Mouse (Mus musculus) midbrain, embryonic 12.5 days (tissue): ENCODE data around the gene Slk. TPM values are rescaled to one million over a fixed set of nuclear protein-coding genes. Genes with fewer than 3 reads are reported as not detected.

ENCODE experiments used
- ATAC-seq: fragments of 200-750 bp; cut with Nextera tagmentation; 2 replicates; pipeline ENCODE4 v1.8.0; 2017; ENCODE audit warnings: low read depth, moderate TSS enrichment, moderate library complexity; ENCODE audit not compliant: low FRiP score
- H3K27ac ChIP-seq: fragments of 300-500 bp; sonication (generic); replicated peaks from 2 replicates; pipeline ENCODE4 v1.5.1; 2016; ENCODE audit warnings: mild to moderate bottlenecking
- H3K27me3 ChIP-seq: fragments of 300-500 bp; sonication (generic); 2 replicates; pipeline ENCODE4 v1.6.1; 2016; ENCODE audit warnings: mild to moderate bottlenecking
- H3K36me3 ChIP-seq: fragments of 300-500 bp; sonication (generic); 2 replicates; pipeline ENCODE4 v1.6.1; 2016
- H3K4me1 ChIP-seq: fragments of 300-500 bp; sonication (generic); 2 replicates; pipeline ENCODE4 v1.6.1; 2016
- H3K4me2 ChIP-seq: fragments of 300-500 bp; sonication (generic); replicated peaks from 2 replicates; pipeline ENCODE4 v1.6.1; 2016; ENCODE audit warnings: mild to moderate bottlenecking, moderate library complexity
- H3K4me3 ChIP-seq: fragments of 300-500 bp; sonication (generic); 2 replicates; pipeline ENCODE4 v1.5.1; 2016; ENCODE audit warnings: mild to moderate bottlenecking
- H3K9ac ChIP-seq: fragments of 300-500 bp; sonication (generic); replicated peaks from 2 replicates; pipeline ENCODE4 v1.6.1; 2016; ENCODE audit warnings: mild to moderate bottlenecking, moderate library complexity
- H3K9me3 ChIP-seq: fragments of 300-500 bp; sonication (generic); 2 replicates; pipeline ENCODE4 v1.6.1; 2016; ENCODE audit warnings: mild to moderate bottlenecking
- WGBS: fragments of 180-500 bp; shearing (Covaris S2); methylation state at CpG from one replicate; pipeline ENCODE4 v1.1.7; 2016; 5-methylcytosine and 5-hydroxymethylcytosine counted together
- polyA plus RNA-seq: library from polyadenylated mRNA; unstranded; fragments of >200 nt; fragmentation: Nextera tagmentation; extraction: Ambion mirVana; gene quantifications from 2 replicates; pipeline ENCODE4 v1.2.1, GENCODE M21; 2016

The Slk gene
- polyA plus RNA-seq, 1 experiment from 2014 or later, result 9.0 TPM

DNA sequence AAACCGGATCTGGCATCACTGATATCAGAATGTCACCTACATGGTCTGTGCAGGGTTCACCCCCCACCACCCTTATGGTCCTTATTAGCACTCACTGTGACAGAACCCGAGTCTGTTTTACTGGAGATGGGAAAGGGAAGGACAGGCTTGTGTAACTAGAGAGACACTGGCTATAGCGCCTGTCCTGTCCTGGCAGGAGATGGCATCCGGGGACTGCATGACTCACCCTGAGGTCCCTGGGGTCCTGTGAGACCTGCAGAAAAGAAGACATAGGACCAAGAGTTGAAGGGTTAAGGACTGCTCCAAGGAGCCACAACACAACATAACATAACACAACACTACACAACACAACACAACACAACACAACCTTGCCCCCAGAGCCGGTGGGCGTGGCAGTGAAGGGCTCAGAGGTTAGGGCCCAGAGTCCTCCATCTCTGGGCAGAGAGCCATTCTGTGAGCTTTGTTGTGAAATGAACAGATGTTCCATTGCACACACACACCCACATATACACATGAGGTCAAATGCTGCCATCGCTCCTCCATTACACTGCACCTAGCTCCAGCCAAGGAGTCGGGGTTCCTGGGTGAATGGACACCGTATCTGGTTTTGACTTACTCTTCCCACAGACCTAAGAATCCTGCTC, 80.4 kb downstream of the Slk start:
- Histone ChIP-seq H3K4me1 (peaks cover 9% of the 10 kb centered on the region), H3K9me3 (no peaks in the 10 kb centered on the region), H3K27ac (no peak overlapping the region), H3K36me3 (no peaks in the 10 kb centered on the region), H3K9ac (no peak overlapping the region), H3K4me2 (no peak overlapping the region), H3K4me3 (no peak overlapping the region), H3K27me3 (peaks cover 13% of the 10 kb centered on the region)
- WGBS, result 89% methylated on average over 9 of the region's 9 CpGs
- ATAC-seq, result no peak; the same call in 1 of the 2 replicates

GRCm38 (mm10) chr19:47667601-47668000, 88.1 kb downstream of the Slk start:
- WGBS, result 56% methylated on average over 8 of the region's 8 CpGs
- peaks cover 8% of the 10 kb centered on the region; the same call in 1 of the 2 replicates for H3K4me1 ChIP-seq
- H3K4me3 ChIP-seq, result no peak overlapping the region
- H3K27me3 ChIP-seq, result peaks cover 5% of the 10 kb centered on the region; the same call in 1 of the 2 replicates
- H3K4me2 ChIP-seq, result no peak overlapping the region
- H3K27ac ChIP-seq, result no peak overlapping the region
- no peak overlapping the region for H3K9ac ChIP-seq
- no peak for ATAC-seq
- no peaks in the 10 kb centered on the region for H3K9me3 ChIP-seq
- no peaks in the 10 kb centered on the region for H3K36me3 ChIP-seq

GRCm38 (mm10) chr19:47668399-47668798, 88.9 kb downstream of the Slk start:
- ATAC-seq, result no peak
- Histone ChIP-seq H3K4me1 (peaks cover 8% of the 10 kb centered on the region; the same call in 1 of the 2 replicates), H3K4me2 (no peak overlapping the region), H3K27me3 (0 out of 2 replicates have a peak, but pooled peaks cover 5% of the 10 kb centered on the region), H3K9ac (no peak overlapping the region), H3K9me3 (no peaks in the 10 kb centered on the region), H3K4me3 (no peak overlapping the region), H3K27ac (no peak overlapping the region), H3K36me3 (no peaks in the 10 kb centered on the region)
- WGBS, result 69% methylated on average over 9 of the region's 9 CpGs

DNA sequence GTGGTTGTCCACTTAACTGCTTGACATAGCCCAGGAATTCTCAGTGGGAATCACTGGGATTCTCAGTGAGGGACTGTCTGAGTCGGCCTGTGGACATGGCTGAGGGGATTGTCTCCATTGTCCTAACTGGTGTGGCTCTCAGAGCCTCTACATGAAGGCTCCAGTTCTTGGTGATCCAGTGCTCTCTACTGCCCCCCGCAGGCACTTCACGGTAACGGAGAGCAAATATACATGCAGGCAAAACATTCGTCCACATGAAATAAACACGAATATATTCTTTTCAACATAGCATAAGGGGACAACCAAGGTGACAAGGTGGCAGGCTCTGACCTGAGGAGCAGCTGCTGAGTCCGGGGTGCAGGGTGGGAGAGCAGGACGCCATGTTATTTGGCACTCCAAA, 94.9 kb downstream of the Slk start:
- Histone ChIP-seq H3K4me1 (no peaks in the 10 kb centered on the region), H3K27ac (no peak overlapping the region), H3K36me3 (no peaks in the 10 kb centered on the region), H3K4me2 (no peak overlapping the region), H3K27me3 (peaks cover 4% of the 10 kb centered on the region; the same call in 1 of the 2 replicates), H3K9me3 (no peaks in the 10 kb centered on the region), H3K4me3 (no peak overlapping the region), H3K9ac (no peak overlapping the region)
- ATAC-seq, result no peak
- WGBS, result 46% methylated on average over 8 of the region's 8 CpGs

- Histone ChIP-seq H3K27me3 (peaks cover 4% of the 10 kb centered on the region; the same call in 1 of the 2 replicates), H3K9ac (no peak overlapping the region), H3K4me1 (no peaks in the 10 kb centered on the region; the same call in 1 of the 2 replicates), H3K9me3 (no peaks in the 10 kb centered on the region), H3K36me3 (no peaks in the 10 kb centered on the region), H3K4me3 (no peak overlapping the region), H3K27ac (no peak overlapping the region), H3K4me2 (no peak overlapping the region)
- ATAC-seq, result no peak
- 58% methylated on average over 12 of the region's 12 CpGs for WGBS
These were observed 99.2 kb downstream of the Slk start for GRCm38 (mm10) chr19:47678675-47679074.

- WGBS, result 94% methylated on average over 7 of the region's 7 CpGs
- Histone ChIP-seq H3K9me3 (no peaks in the 10 kb centered on the region), H3K27me3 (peaks cover 10% of the 10 kb centered on the region; the same call in 1 of the 2 replicates), H3K4me3 (no peak overlapping the region), H3K4me1 (peaks cover 8% of the 10 kb centered on the region; the same call in 1 of the 2 replicates), H3K36me3 (no peaks in the 10 kb centered on the region), H3K4me2 (no peak overlapping the region), H3K9ac (no peak overlapping the region), H3K27ac (no peak overlapping the region)
- ATAC-seq, result no peak
These were observed 110.1 kb downstream of the Slk start for GRCm38 (mm10) chr19:47689592-47689991.

DNA sequence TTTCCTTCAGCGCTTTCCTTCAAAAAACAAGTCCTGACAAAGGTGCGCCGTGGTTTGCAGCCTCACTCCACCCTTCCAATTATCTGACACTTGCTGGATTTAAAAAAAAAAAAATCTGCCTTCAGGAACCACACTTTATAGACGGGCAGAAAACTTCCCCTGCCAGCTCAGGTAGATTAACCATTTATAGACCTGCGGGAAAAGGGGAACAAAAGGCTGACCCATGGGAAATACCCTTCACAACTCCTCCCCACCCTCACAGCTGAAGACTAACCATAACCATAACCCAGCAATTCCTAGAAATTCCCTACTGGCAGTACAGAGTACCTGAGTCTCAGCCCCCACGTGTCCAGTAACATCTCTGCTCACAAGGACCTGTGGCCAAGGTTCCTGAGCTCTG, 112.5 kb downstream of the Slk start, which contains the start of gene Col17a1:
Gene Col17a1 (minus strand): TSS at position 101 of the 400 bp plus-strand sequence.
- WGBS, result 81% methylated on average over 6 of the region's 6 CpGs
- Histone ChIP-seq H3K4me2 (no peak within 1 kb of the TSS), H3K9me3 (no peaks in the 10 kb centered on the region), H3K27ac (no peak within 1 kb of the TSS), H3K27me3 (peaks cover 10% of the 10 kb centered on the region; the same call in 1 of the 2 replicates), H3K4me3 (no peak within 1 kb of the TSS), H3K9ac (no peak within 1 kb of the TSS), H3K36me3 (no peaks in the 10 kb centered on the region), H3K4me1 (peaks cover 8% of the 10 kb centered on the region; the same call in 1 of the 2 replicates)
- ATAC-seq, result no peak

Other genes starting within 250 kb of the Slk start
- gene Sh3pxd2a, start 115.3 kb upstream of the Slk start, polyA plus RNA-seq, result 2.9 and 3.2 TPM in 2 replicates
- 41.9 and 45.9 TPM in 2 replicates for gene Stn1, start 42.2 kb upstream of the Slk start, polyA plus RNA-seq
- gene Col17a1, start 112.4 kb downstream of the Slk start, polyA plus RNA-seq, result 0.26 and 0.66 TPM in 2 replicates
- gene Sfr1, start 152.0 kb downstream of the Slk start, polyA plus RNA-seq, result 238 and 263 TPM in 2 replicates